Mouse (Mus musculus): Measurements from ENCODE around the gene Etl4. TPM values are rescaled to one million over a fixed set of nuclear protein-coding genes. Genes with fewer than 3 reads are reported as not detected.
A peak's percentile ranks its signal among the peaks of the same experiment; 100 is the strongest.

Gene Etl4
- total and polyA plus RNA-seq, 2 experiments from 2014 or later = 7.6 to 20.6 TPM

DNA sequence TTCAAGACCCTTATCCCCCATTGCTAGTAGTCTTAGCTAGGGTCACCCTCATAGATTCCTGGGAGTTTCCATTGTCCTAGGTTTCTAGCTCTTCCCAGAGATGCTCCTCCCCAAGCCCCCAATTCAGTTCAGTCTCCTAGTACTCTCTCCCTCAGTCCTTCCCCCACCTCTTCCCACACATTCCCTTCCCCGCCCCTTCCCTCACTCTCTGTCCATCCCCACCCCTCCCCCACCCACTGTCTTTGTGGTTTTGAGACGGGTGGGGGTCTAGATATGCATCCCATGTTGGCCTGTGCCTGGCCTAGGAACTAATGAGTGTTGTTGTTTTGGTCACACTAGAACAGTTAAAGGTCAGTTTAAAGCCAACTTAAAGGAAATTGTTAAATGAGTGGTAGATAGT is 817.4 kb downstream of the Etl4 start:
- TF ChIP-seq EP300 (IDR thresholded peaks at IDR 0.05; ENCODE audit: low read depth) = no peak
- TF ChIP-seq CTCF (IDR thresholded peaks at IDR 0.05; ENCODE audit: low read depth) = no peak
- ATAC-seq (ENCODE audit: insufficient read depth, low read depth) (no peak), DNase-seq (ENCODE audit: low spot score) (no peak)
- no peak overlapping the region for H3K9ac ChIP-seq (replicated peaks; ENCODE audit: low read depth, low read length)
- H3K36me3 ChIP-seq (replicated peaks; ENCODE audit: control insufficient read depth, insufficient read depth, low read length) = no peaks in the 10 kb centered on the region
- peaks cover 8% of the 10 kb centered on the region for H3K4me1 ChIP-seq (ENCODE audit: control insufficient read depth, insufficient read depth)
- no peak overlapping the region for H3K27ac ChIP-seq (ENCODE audit: low read depth)
- WGBS = 84% methylated on average over 2 of the region's 2 CpGs
- H3K9me3 ChIP-seq (replicated peaks; ENCODE audit: control insufficient read depth, low read length) = no peaks in the 10 kb centered on the region
- no peak overlapping the region for H3K4me2 ChIP-seq (ENCODE audit: low read depth, low read length)
- no peaks in the 10 kb centered on the region for H3K27me3 ChIP-seq (ENCODE audit: control insufficient read depth, insufficient read depth, low read length)
- H3K4me3 ChIP-seq (ENCODE audit: low read depth, low read length) = no peak overlapping the region

DNA sequence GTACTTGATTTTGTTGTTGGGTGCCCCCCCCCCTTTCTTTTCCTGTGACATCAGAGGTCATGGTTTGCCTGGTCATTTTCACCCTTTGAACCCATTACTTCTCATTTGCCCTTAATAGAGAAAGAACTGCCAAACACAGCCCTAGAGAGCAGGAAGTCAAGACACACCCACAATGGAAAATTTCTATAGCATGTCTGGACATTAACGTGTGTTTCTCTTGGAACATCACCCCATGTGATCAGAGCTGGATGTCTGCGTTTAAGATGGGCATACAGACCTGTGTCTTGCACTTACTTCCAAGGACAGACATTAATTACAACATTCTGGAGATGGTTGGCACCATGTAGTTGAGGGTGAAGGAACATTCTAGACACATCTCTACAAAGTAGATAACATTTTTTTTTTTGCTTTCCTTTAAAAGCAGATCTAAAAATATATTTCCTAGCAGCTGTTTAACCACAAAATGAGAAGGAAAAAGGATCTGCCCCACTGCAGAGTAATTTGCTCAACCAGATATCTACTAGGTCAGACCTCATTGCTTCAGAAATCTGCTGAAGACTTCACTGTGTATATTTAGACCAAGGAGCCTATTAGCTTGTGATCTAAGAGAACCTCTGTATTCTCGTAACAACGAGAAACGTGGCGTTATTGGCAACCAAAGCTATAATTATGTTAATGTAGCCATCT is 818.3 kb downstream of the Etl4 start:
- WGBS = 69% methylated on average over 6 of the region's 6 CpGs
- H3K36me3 ChIP-seq (replicated peaks; ENCODE audit: control insufficient read depth, insufficient read depth, low read length) = no peaks in the 10 kb centered on the region
- H3K9me3 ChIP-seq (replicated peaks; ENCODE audit: control insufficient read depth, low read length) = no peaks in the 10 kb centered on the region
- no peak overlapping the region for H3K27ac ChIP-seq (ENCODE audit: low read depth)
- no peak overlapping the region for H3K4me2 ChIP-seq (ENCODE audit: low read depth, low read length)
- no peak overlapping the region for H3K4me3 ChIP-seq (ENCODE audit: low read depth, low read length)
- TF ChIP-seq CTCF (IDR thresholded peaks at IDR 0.05; ENCODE audit: low read depth) (no peak), EP300 (IDR thresholded peaks at IDR 0.05; ENCODE audit: low read depth) (no peak)
- ATAC-seq (ENCODE audit: insufficient read depth, low read depth) (no peak), DNase-seq (ENCODE audit: low spot score) (no peak)
- peaks cover 8% of the 10 kb centered on the region; the same call in 1 of the 2 replicates for H3K4me1 ChIP-seq (ENCODE audit: control insufficient read depth, insufficient read depth)
- H3K9ac ChIP-seq (replicated peaks; ENCODE audit: low read depth, low read length) = no peak overlapping the region
- H3K27me3 ChIP-seq (ENCODE audit: control insufficient read depth, insufficient read depth, low read length) = no peaks in the 10 kb centered on the region

DNA sequence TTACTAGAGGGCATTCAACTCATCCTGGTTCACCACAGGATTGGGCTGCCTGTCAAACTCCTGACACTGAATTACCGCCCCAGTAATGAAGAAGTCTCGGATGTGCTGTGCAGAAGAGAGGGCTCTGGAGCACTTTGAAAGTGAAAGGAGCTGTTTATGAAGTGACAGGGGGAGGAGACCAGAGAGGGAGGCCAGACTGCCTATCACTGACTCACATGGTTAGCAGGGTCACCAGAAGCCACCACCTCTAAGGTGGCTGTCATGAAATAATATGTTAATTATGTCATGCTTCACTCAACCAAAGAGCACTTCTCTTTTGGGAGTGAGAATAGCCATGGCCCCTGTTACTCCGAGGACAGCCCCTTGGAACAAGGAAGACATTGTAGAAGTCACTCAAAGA is 825.9 kb downstream of the Etl4 start:
- ATAC-seq (ENCODE audit: insufficient read depth, low read depth) = no peak
- Histone ChIP-seq H3K4me1 (ENCODE audit: control insufficient read depth, insufficient read depth) (0 out of 2 replicates have a peak, but pooled peaks cover 1% of the 10 kb centered on the region), H3K4me2 (ENCODE audit: low read depth, low read length) (no peak overlapping the region), H3K9ac (replicated peaks; ENCODE audit: low read depth, low read length) (no peak overlapping the region), H3K27ac (ENCODE audit: low read depth) (no peak overlapping the region), H3K9me3 (replicated peaks; ENCODE audit: control insufficient read depth, low read length) (no peaks in the 10 kb centered on the region), H3K36me3 (replicated peaks; ENCODE audit: control insufficient read depth, insufficient read depth, low read length) (no peaks in the 10 kb centered on the region), H3K27me3 (ENCODE audit: control insufficient read depth, insufficient read depth, low read length) (no peaks in the 10 kb centered on the region), H3K4me3 (ENCODE audit: low read depth, low read length) (no peak overlapping the region)
- 62% methylated on average over 3 of the region's 3 CpGs for WGBS
- DNase-seq (ENCODE audit: low spot score) = no peak
- TF ChIP-seq EP300 (IDR thresholded peaks at IDR 0.05; ENCODE audit: low read depth) (no peak), CTCF (IDR thresholded peaks at IDR 0.05; ENCODE audit: low read depth) (no peak)

DNA sequence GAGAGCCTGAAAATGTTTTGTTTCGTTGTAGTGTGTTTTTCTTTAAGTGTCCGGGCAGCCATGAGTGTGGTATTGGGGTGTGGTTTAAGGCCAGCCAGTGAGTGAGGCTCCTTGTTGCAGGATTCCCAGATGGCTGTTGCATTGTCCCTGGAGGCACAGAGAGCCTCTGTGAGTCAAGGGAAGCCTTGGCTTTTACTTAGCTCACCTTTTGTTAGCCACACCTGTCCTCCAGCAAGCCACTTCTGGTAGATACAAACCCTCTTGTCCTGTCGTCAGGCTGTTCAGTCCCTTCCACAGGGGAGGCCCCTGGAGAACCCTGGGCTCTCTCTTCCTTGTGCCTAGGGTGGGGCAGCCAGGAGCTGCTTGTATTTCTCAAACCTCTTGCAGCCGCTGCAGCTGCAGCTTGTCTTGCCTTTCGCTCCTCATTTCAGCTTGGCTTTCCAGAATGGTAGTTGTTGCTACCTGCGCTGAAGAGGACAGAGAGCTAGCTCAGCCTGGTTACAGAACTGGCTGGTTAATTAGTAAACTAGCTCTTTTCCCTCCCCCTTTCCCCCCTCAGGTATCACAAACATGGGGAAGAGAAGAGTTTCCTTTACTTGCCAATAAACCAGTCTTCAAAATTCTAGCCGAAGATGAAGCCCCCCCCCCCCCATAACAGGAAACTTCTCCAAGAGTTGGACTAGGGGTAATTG is 826.9 kb downstream of the Etl4 start:
- no peaks in the 10 kb centered on the region for H3K36me3 ChIP-seq (replicated peaks; ENCODE audit: control insufficient read depth, insufficient read depth, low read length)
- DNase-seq (ENCODE audit: low spot score) (no peak), ATAC-seq (ENCODE audit: insufficient read depth, low read depth) (no peak)
- no peak overlapping the region for H3K9ac ChIP-seq (replicated peaks; ENCODE audit: low read depth, low read length)
- no peaks in the 10 kb centered on the region for H3K27me3 ChIP-seq (ENCODE audit: control insufficient read depth, insufficient read depth, low read length)
- TF ChIP-seq EP300 (IDR thresholded peaks at IDR 0.05; ENCODE audit: low read depth) = no peak
- TF ChIP-seq CTCF (IDR thresholded peaks at IDR 0.05; ENCODE audit: low read depth) = no peak
- WGBS = 64% methylated on average over 7 of the region's 7 CpGs
- H3K4me3 ChIP-seq (ENCODE audit: low read depth, low read length) = no peak overlapping the region
- 0 out of 2 replicates have a peak, but pooled peaks cover 4% of the 10 kb centered on the region for H3K4me1 ChIP-seq (ENCODE audit: control insufficient read depth, insufficient read depth)
- H3K4me2 ChIP-seq (ENCODE audit: low read depth, low read length) = no peak overlapping the region
- no peak overlapping the region for H3K27ac ChIP-seq (ENCODE audit: low read depth)
- H3K9me3 ChIP-seq (replicated peaks; ENCODE audit: control insufficient read depth, low read length) = no peaks in the 10 kb centered on the region

DNA sequence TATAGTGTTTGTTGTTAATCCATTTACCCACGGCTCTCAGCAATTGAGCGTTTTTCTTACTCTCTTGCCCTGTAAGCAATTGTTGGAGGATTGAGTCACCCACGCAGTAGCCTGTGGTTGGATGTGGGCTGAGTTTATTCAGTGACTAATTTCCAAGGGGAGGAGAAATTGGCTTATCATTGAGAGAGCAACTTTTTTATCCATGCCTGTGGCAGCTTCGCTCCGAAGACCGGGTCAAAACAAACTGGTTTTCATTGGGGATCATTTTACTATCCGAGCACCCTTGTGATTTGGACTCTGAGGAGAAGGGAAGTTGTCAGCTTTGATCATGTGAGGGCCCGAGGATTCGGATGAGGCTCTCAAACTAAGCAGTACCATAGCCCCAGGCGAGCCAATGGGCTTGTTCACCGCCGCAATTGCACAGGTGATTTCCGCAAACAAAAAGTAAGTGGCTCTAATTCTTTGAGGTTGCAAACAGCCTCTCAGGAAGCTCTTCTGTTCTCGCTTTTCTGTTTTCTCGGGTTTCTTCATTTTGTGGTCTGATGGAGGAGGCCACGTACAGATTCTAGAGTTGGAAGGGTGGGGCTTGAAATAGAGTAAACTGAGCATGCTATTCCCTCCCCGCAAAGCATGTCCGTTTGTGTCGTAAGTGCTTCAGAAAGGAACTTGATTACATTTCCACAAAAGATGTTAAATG is 827.7 kb downstream of the Etl4 start:
- H3K36me3 ChIP-seq (replicated peaks; ENCODE audit: control insufficient read depth, insufficient read depth, low read length) = no peaks in the 10 kb centered on the region
- 66% methylated on average over 19 of the region's 19 CpGs for WGBS
- no peak overlapping the region for H3K9ac ChIP-seq (replicated peaks; ENCODE audit: low read depth, low read length)
- DNase-seq (ENCODE audit: low spot score) (no peak), ATAC-seq (ENCODE audit: insufficient read depth, low read depth) (no peak)
- no peak overlapping the region for H3K27ac ChIP-seq (ENCODE audit: low read depth)
- H3K9me3 ChIP-seq (replicated peaks; ENCODE audit: control insufficient read depth, low read length) = no peaks in the 10 kb centered on the region
- H3K4me1 ChIP-seq (ENCODE audit: control insufficient read depth, insufficient read depth) = 0 out of 2 replicates have a peak, but pooled peaks cover 4% of the 10 kb centered on the region
- H3K4me3 ChIP-seq (ENCODE audit: low read depth, low read length) = peak overlapping the region; percentile 11; the same call in 1 of the 2 replicates
- peak overlapping the region; percentile 36 for H3K4me2 ChIP-seq (ENCODE audit: low read depth, low read length)
- TF ChIP-seq EP300 (IDR thresholded peaks at IDR 0.05; ENCODE audit: low read depth) (no peak), CTCF (IDR thresholded peaks at IDR 0.05; ENCODE audit: low read depth) (no peak)
- no peaks in the 10 kb centered on the region for H3K27me3 ChIP-seq (ENCODE audit: control insufficient read depth, insufficient read depth, low read length)

All from heart, postnatal 0 days (tissue).